Mouse (Mus musculus) left cerebral cortex, adult 18-20 months (tissue): ENCODE measurements around the gene Zgpat. TPM values are rescaled to one million over a fixed set of nuclear protein-coding genes. Genes with fewer than 3 reads are reported as not detected.

Experiments
- DNase-seq, 2 experiments: peaks; one replicate each; pipeline ENCODE4 v3.0.0; 2021 to 2022; ENCODE audit warnings: low spot score in 2 of 2, mixed read lengths in 1 of 2
- long read RNA-seq, 2 experiments: library from polyadenylated mRNA; stranded (forward); transcript quantifications; one replicate each; pipeline ENCODE4 v2.0.0; 2021
- total RNA-seq, 2 experiments: library from RNA; stranded (reverse); gene quantifications; 2 replicates each; pipeline ENCODE4 v1.2.3; 2021

The Zgpat gene
- total RNA-seq = 10 to 100 TPM; 66.0 to 67.6 TPM
- long read RNA-seq, experiment 1, transcript Zgpat-202 (6 exons, 2,072 nt) = major isoform, 29 of 125 reads
- long read RNA-seq, experiment 1, partial matches to known transcripts = 30 of 125 reads
- long read RNA-seq, experiment 1, other reads (novel, unspliced or antisense) = 64 of 125 reads
- long read RNA-seq, experiment 2, transcript Zgpat-203 (11 exons, 3,666 nt) = minor isoform, 6 of 54 reads
- long read RNA-seq, experiment 2, transcript Zgpat-202 (6 exons, 2,072 nt) = major isoform, 20 of 54 reads
- long read RNA-seq, experiment 2, partial matches to known transcripts = 3 of 54 reads
- long read RNA-seq, experiment 2, other reads (novel, unspliced or antisense) = 25 of 54 reads

DNA sequence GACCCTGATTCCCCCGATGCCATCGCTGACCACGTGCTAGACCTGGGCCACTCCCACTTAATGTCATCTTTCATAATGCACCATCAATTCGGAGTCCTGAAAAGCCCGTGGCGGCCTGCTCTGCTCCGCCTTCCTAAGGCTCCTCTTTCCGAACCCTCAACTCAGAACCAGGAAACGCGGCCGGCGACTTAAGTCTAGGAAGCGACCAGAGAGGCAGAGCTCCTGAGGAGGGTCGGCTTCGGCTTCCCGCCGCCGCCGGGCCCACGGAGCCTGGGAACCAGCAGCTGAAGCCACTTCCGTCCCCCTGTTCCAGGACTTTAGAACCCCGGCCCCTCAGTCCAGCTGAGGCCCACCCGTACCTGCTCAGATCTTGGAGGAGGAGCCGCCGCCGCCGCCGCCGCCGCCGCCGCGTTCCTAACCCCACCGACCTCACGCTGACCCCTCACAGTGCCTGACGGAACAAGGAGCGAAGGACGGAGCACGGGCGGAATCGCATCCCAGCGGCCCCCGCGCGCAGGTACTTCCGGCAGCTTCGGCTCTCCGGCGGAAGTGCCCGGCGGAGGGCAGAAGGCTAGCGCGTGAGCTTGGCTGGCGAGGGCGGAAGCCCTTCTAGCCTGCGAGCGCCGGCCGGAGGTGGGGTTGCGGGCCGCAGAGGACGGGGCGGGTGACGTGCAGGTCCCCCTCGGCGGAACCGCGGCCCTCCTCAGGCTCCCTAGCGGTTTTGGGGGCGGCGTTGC is at the start of gene Zgpat, which contains the start of gene Arfrp1:
Gene Zgpat, plus strand, starts transcription at position 69 of the 737 bp plus-strand sequence.
Gene Arfrp1, minus strand, starts transcription at position 545 of the 737 bp plus-strand sequence.
- DNase-seq = peak; percentile 94 to 95

DNA sequence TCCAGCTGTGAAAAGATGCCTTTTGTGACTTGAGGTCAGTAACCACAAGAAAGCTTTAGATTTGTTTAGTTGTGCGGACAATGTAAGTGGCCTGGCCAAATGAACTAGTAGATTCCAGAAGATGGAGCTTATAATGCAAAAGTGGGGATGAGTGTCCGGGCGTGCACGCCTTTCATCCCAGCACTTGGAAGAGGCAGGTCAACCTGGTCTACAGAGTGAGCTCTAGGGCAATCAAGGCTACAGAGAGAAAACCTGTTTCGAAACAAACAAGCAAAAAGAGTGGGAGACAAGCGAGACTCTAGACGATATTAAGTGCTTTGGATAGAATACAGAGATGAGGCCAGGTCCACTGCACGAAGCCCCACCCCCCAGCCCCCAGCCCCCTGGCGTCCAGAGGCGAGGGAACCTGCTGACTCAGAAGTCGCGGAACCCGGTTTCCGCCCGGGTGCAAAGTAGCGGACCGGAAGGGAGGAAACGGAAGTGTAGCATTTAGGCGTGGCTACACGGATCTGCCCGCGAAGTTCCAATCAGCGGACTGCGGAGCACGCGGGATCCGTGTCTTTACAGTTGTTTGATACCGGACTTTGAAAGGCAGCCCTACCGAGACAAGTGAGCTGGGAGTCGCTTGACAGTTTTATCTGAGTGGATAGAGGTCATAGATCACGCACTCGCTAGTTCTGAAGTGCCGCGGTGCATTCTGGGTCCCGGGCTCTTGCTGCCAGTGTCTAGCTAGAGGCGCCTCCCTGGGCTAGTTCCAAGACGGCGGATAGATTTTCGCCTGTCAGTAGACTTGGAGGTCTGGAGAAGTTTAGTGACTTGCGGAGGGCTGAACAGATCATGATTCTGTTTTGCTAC is 45.3 kb upstream of the Zgpat start, which contains the start of gene Rtel1:
Gene Rtel1, plus strand, starts transcription at position 492 of the 855 bp plus-strand sequence.
- peak; percentile 79 to 86 for DNase-seq

DNA sequence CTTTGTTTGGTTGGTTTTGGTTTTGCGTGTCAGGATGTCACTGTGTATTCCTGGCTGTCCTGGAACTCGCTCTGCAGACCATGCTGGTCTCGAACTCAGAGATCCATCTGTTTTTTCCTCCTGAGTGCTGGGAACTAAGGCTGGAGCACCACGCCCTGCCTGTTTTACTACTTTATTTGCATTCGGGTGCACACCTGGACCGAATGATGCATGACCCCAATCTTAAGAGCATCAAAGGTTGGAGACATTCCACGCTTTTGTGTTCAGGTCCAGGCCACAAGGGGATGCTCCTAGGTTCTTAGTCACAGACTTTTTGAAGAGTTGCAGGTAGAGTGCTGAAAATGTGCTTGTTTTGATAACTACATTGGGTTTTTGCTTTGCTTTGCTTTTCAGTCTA is 44.6 kb upstream of the Zgpat start:
- no peak for DNase-seq

DNA sequence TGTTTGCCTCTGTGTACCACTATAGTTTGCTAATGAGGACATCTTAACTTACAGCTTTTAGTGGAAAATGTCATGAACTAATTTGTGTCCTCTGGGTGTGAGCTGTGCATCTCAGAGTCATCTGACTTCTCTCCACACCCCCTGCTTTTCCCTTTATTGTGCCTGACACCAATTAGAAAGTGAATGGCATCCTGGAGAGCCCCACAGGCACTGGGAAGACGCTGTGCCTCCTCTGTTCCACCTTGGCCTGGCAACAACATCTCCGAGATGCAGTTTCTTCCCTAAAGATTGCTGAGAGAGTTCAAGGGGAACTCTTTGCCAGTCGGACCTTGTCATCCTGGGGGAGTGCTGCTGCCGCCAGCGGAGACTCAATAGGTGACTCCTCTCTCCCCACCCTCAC is 42.6 kb upstream of the Zgpat start:
- no peak for DNase-seq

DNA sequence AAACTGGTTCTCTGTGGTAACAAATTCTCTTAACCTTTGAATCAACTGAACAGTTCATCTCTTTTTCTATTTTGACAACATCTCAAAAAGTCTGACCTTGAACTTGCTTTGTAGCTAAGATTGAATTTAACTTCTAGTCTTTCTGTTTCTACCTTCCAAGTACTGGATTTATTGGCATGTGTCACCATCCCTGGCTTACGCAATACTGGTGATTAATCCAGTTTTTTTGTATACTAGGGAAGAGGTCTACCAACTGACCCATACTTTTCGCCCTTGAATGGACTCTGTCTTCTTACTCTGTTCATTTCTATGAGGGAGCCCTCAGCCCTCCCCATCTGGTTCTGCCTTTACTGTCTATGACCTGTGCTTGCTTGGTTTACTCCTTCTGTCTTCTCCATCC is 38.6 kb upstream of the Zgpat start:
- DNase-seq = no peak

DNA sequence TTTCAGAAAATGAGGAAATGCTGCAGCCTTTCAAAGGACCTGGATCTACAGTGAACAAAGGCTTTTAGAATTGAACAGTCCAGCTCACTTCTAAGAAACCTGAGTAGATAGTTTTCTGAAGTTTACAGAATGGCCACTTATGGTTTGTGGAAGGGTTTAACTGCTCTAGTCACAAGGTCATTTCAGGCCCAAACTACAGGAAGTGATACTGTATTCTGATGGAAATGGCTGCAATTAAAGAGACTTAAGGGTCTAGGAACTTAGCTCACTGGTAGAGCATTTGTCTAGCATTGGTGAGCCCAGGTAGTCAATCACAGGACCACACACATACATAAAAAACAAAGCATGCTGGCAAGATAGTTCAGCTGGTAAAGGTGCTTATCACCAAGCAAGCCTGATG is 32.2 kb upstream of the Zgpat start:
- no peak for DNase-seq

DNA sequence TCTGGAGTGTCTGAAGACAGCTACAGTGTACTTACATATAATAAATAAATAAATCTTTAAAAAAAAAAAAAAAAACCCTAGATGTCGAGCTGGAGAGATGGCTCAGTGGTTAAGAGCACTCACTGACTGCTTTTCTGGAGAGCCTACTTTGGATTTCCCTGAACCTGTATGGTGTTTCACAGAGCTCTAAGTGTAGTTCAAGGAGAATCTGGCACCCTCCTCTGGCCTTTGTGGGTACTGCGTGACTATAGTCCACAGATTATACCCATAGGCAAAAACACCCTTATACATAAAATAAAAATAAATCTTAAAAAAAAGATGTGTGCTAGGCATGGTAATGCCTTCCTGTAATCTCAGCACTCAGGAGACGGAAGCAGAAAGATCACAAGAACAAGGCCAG is 30.7 kb upstream of the Zgpat start:
- peak; percentile 78 to 79 for DNase-seq

DNA sequence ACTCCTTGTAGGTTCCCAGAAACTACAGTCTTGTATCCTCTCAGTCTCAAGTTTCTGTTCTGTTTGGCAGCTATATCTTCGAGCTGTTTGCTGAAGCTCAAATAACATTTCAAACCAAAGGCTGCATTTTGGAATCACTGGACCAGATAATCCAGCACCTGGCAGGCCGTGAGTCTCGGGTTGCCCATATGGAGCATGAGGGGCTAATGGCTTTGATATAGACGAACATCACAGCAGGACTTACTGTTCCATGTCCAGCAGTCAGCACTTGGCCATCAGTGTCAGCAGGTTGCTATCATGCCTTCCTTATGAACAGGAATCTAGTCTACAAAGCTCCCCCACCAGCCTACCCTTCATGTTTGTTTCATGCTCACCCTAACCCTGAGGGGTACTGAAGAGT is 24.3 kb upstream of the Zgpat start:
- DNase-seq = no peak

DNA sequence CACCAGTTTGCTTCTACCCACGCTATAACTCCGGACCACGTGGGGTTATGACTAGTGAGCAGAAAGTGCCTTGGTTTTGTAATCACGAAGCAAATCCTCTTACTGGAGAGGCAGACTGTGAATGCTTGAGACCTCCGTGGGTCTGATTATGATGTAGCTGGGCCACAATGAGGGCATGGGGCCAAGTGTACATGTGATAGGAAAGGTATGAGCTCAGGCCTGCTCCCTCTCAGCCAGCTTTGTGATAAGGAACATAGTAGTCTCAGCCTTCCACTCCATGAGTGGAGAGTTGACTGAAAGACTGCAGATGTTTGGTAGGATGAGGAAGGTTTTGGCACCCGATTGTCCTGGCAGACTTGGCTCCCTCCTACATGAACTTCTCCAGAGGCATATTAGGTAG is 22.0 kb upstream of the Zgpat start:
- DNase-seq = no peak

DNA sequence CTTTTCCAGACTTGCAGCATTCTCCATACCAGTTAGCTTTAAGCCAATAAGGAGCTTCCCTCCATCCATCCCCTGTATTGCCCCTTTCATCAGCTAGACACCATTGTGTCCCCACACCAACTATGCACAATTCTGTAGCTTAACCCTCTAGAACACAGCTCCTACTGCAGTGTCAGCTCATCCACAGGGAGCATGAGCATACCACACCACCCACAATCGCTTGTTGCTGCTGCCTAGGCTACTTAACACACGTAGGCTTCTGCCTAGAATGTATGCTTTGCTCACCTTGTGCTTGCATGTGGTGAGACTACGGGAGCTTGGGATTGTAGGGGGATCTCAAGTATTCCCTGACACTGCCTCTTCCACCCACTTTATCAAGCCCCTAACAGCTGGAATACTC is 7.9 kb upstream of the Zgpat start:
- DNase-seq = no peak

DNA sequence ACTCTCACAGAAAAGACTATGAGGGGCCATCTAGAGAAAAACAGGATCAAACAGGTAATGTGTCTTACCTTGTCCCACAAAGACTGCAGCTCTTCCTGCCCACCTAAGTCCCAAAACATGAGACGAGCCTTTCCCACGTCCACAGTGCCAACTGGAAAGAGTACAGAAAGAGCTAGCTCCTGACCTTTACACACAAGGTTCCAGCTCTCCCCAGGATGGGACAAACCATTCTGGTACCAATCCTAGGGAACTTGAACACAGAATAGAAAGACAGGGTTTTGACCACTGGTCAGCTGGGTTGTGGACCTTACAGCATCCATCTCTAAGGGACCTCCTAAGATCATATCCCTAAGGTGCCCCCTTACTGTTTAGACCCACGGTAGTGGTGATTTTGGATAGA is 782 bp upstream of the Zgpat start:
- no peak for DNase-seq

DNA sequence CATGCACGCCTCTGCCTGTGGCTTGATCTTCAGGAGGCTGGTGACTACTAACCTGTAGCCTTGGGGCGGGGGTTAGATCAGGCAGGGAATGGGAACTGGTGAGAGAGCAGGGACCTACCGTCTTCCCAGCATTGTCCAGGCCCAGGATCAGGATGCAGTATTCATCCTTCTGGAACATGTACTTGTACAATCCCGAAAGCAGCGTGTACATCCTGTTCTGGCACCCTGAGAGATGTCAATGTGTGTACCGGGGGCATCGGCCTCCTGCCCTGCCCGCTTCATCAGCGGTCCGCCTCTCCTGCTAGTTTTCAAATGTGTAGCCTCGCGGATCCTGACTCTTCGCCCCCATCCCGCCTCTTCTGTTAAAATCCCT is 255 bp upstream of the Zgpat start:
- no peak for DNase-seq

DNA sequence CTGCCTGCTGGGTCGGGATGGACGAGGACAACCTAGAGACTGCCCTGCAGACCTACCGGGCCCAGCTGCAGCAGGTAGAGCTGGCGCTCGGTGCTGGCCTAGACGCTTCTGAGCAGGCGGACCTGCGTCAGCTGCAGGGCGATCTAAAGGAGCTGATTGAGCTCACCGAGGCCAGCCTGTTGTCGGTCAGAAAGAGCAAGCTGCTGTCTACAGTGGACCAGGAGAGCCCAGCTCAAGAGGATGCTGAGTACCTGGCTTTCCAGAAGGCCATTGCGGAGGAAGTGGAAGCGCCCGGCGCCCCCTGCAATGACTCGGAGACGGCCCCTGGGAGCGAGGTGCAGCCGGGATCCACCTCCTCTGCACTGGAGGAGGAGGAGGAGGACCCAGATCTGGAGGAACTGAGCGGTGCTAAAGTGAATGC is 937 bp downstream of the Zgpat start:
- DNase-seq = no peak

DNA sequence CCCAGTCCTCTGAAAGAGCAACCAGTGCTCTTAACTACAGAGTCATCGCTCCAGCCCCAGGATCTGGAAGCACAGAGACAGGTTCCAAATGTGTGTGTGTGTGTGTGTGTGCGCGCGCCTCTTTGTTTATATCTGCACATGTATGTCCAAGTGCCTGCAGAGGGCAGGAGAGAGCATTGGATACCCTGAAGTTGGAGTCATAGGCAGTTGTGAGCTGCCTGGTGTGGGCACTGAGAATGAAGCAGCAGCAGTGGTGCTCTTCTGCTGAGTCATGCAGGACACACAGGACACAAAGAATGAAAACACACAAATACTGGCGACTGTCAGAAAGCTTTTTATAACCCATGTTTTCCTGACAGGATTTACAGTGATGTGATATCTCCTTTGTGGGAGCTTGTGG is 5.3 kb downstream of the Zgpat start:
- no peak for DNase-seq

DNA sequence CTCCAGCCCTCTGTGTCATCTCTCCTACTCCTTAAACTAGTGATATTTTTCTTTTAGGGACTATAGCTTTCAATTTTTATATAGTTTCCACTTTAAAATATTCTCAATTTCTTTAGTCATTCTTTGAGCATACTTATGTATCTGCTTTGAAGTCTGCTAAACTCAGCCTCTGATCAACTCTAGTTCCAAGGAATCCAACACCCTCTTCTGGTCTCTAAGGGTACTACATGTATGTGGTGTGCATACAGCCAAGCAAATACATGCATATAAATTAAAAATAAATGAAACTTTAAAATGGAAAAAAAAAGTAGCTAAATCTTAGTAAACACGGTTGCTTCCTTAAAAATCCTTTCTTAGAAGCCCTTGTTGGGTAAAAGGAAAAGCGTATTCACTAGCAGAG is 11.1 kb downstream of the Zgpat start:
- no peak for DNase-seq

DNA sequence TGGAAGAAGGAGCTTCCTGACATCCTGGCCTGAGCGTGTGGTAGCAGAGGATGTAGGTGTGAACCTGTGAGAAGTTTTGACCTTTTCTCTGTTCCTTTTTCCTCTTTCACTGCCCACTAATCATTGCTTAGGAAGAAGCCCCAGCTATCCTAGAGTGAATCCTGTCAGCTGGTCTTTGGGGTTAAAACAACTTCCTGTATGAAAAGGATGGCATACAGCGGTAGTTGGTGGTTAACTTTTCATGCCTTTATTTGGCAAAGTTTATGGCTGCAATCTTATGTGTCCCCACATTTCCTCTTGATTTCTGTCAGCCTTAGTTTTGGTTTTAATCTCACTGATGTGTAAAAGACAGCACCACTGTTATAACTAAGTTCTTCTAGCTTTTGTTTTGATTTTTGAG is 12.5 kb downstream of the Zgpat start:
- no peak for DNase-seq

DNA sequence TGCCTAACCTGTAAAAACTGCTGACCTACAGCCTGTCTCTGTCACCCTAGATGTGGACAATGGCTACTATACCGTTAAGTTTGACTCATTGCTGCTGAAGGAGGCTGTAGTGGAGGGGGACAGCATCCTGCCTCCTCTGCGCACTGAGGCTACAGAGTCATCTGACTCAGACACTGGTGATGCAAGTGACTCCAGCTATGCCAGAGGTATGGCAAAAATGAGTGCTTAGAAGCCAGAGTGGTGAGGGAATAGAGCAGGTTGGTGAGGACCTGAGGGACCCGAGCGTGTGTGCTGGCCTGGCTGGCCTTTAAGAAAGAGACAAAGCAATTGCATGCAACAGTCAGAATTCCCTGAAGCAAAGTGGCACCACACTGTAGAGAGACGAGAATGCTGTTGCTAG is 14.0 kb downstream of the Zgpat start:
- no peak for DNase-seq

DNA sequence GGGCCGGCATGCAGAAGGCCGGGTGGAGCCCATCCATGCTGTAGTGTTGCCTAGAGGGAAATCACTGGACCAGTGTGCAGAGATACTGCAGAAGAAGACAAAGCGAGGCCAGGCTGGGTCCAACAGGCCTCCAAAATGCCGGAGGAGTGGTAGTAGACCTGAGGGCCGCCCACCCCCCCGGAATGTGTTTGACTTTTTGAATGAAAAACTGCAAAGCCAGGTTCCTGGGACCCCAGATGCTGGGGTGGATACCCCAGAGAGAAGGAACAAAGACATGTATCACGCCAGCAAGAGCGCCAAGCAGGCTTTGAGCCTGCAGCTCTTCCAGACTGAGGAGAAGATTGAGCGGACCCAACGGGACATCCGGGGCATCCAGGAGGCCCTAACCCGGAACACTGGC is 15.1 kb downstream of the Zgpat start, which contains the start of gene Lime1:
Gene Lime1, plus strand, starts transcription at position 301 of the 400 bp plus-strand sequence.
- no peak for DNase-seq

DNA sequence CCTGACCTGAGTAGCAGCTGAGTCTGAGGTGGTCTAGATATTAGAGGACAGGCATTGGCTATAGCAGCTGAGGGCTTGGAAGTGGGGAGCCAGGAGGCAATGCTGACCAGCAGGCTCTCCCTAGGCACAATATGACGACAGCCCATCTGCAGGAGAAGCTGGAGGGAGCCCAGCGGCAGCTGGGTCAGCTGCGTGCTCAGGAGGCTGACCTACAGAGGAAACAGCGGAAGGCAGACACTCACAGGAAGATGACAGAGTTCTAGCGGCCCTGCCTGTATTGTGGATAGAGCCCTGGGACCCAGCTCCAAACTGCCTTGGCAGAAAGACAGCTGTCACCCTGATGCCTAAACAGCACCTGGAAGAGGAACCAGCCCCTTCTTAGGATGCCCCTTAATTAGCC is 15.5 kb downstream of the Zgpat start:
- DNase-seq = no peak

DNA sequence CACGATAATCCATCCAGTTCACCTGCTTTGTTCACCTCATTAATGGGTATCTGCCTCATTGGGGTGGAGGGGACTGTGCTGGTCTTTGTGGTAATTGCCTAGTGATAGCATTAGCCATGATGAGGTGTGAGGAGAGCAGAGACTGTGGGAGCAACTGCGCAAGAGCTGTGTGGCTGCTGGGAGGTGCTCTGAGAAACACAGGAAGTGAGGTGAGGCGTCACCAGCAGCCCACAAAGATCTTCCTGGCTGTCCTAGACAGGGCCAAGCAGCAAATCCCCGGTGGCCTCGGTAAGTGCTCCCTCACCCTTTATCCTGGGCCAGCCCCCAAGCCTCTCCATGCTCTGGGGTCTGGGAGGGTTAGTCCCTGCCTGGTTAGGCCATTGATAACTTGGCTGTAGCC is 16.4 kb downstream of the Zgpat start:
- no peak for DNase-seq

DNA sequence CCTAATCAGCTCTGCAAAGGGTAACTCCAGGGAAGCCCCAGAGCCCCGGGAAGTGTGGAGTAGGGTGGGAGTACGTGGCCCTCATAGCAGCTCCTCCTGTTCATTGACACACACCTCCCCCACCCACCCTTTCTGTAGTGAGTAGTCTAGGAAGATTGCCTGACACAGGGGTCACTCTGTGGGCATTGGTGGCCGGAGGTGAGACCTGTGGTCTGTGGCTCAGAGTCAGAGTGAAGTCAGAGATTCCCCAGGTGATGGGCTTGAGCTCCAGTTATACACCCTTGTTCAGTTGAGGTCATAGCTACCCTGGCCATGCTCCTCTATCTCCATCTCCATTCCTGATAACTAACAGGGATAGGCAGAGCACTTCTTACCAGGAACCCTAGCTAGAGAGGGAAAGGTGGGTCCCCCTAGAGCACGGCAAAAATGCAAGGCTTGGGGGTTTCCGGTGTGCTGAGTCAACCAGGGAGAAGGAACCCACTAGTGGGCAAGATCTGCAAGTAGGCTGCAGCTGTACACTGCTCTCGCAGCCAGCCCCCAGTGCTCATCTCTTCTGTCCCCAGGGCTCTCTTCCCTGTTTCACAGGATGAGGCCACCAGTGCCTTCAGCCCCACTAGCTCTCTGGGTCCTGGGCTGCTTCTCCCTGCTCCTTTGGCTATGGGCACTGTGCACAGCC is 17.0 kb downstream of the Zgpat start:
- DNase-seq = no peak
